Mouse (Mus musculus) kidney, adult 2 months (tissue): ENCODE data around the gene Armh3. TPM values are rescaled to one million over a fixed set of nuclear protein-coding genes. Genes with fewer than 3 reads are reported as not detected.

ENCODE experiments used
- DNase-seq: peaks from one replicate; pipeline ENCODE4 v3.0.0; 2021
- H3K27ac ChIP-seq: fragments of 200-500 bp; 2 replicates; pipeline ENCODE4 v1.5.1; 2012; ENCODE audit warnings: low read depth, low read length, control low read depth, inconsistent platforms; ENCODE audit not compliant: insufficient read depth
- H3K27me3 ChIP-seq: fragments of 200-500 bp; replicated peaks from 2 replicates; pipeline ENCODE4 v1.6.1; 2012; ENCODE audit warnings: mild to moderate bottlenecking, moderate library complexity, low read length, inconsistent platforms; ENCODE audit not compliant: control insufficient read depth, insufficient read depth
- H3K36me3 ChIP-seq: fragments of 200-500 bp; 2 replicates; pipeline ENCODE4 v1.6.1; 2012; ENCODE audit warnings: mild to moderate bottlenecking, moderate library complexity, low read length, inconsistent platforms; ENCODE audit not compliant: control insufficient read depth, insufficient read depth
- H3K4me1 ChIP-seq: fragments of 200-500 bp; 2 replicates; pipeline ENCODE4 v1.6.1; 2011; ENCODE audit warnings: low read length; ENCODE audit not compliant: control insufficient read depth, insufficient read depth
- H3K4me3 ChIP-seq: fragments of 200-500 bp; 2 replicates; pipeline ENCODE4 v1.5.1; 2011; ENCODE audit warnings: mild to moderate bottlenecking, low read depth, low read length, control low read depth; ENCODE audit not compliant: insufficient read depth
- CTCF ChIP-seq: fragments of 200-500 bp; conservative IDR thresholded peaks from 2 replicates; pipeline ENCODE4 v1.5.1; 2011; ENCODE audit warnings: low read depth, mild to moderate bottlenecking, control low read depth, low read length, moderate library complexity, mixed read lengths; ENCODE audit not compliant: insufficient read depth, insufficient read length
- POLR2A ChIP-seq: fragments of 200-500 bp; IDR thresholded peaks from one replicate; pipeline ENCODE4 v1.6.1; 2011; ENCODE audit warnings: low read depth, low read length, control low read depth
- WGBS: fragments of 180-500 bp; shearing (Covaris S2); methylation state at CpG from one replicate; pipeline ENCODE4 v1.1.7; 2018; 5-methylcytosine and 5-hydroxymethylcytosine counted together
- polyA plus RNA-seq: library from polyadenylated mRNA; depleted of rRNA; stranded (reverse); fragments of >200 nt; gene quantifications from 2 replicates; pipeline ENCODE4 v1.2.3, GENCODE M21; 2012

The Armh3 gene
- polyA plus RNA-seq, 1 experiment: 12.2 TPM

GRCm38 (mm10) chr19:45788337-45788736 is 210.0 kb downstream of the Armh3 start:
- DNase-seq: no peak
- Histone ChIP-seq H3K27ac (no peak overlapping the region), H3K4me3 (no peak overlapping the region), H3K4me1 (peaks cover 5% of the 10 kb centered on the region; the same call in 1 of the 2 replicates), H3K27me3 (no peaks in the 10 kb centered on the region), H3K36me3 (no peaks in the 10 kb centered on the region)
- no peak for TF ChIP-seq POLR2A
- no peak for TF ChIP-seq CTCF
- 84% methylated on average over 4 of the region's 4 CpGs for WGBS

- 68% methylated on average over 3 of the region's 3 CpGs for WGBS
- Histone ChIP-seq H3K4me3 (no peak overlapping the region), H3K36me3 (no peaks in the 10 kb centered on the region), H3K27me3 (no peaks in the 10 kb centered on the region), H3K4me1 (peaks cover 5% of the 10 kb centered on the region; the same call in 1 of the 2 replicates), H3K27ac (no peak overlapping the region)
- TF ChIP-seq POLR2A (no peak), CTCF (no peak)
- DNase-seq: no peak
Measured at GRCm38 (mm10) chr19:45787450-45787849, 210.8 kb downstream of the Armh3 start.

- no peak overlapping the region for H3K4me3 ChIP-seq
- DNase-seq: no peak
- H3K27me3 ChIP-seq: no peaks in the 10 kb centered on the region
- H3K36me3 ChIP-seq: no peaks in the 10 kb centered on the region
- WGBS: 59% methylated on average over 3 of the region's 3 CpGs
- no peak for TF ChIP-seq POLR2A
- H3K4me1 ChIP-seq: peaks cover 15% of the 10 kb centered on the region
- H3K27ac ChIP-seq: no peak overlapping the region
Measured at GRCm38 (mm10) chr19:45785470-45785869, 212.8 kb downstream of the Armh3 start.

GRCm38 (mm10) chr19:45783933-45784576 is 214.2 kb downstream of the Armh3 start:
- peak overlapping the region; percentile 61 for H3K4me3 ChIP-seq
- no peaks in the 10 kb centered on the region for H3K27me3 ChIP-seq
- H3K4me1 ChIP-seq: peaks cover 19% of the 10 kb centered on the region
- TF ChIP-seq POLR2A: no peak
- no peak for TF ChIP-seq CTCF
- WGBS: 28% methylated on average over 17 of the region's 17 CpGs
- no peaks in the 10 kb centered on the region for H3K36me3 ChIP-seq
- peak; percentile 11 for DNase-seq
- peak overlapping the region; percentile 81 for H3K27ac ChIP-seq

GRCm38 (mm10) chr19:45783181-45783932 is 214.9 kb downstream of the Armh3 start, which contains the start of gene Mgea5:
Mgea5 (minus strand) TSS chr19:45783837.
- Histone ChIP-seq H3K4me3 (peak within 1 kb of the TSS; percentile 81), H3K4me1 (peaks cover 19% of the 10 kb centered on the region), H3K27ac (peak within 1 kb of the TSS; percentile 94), H3K27me3 (no peaks in the 10 kb centered on the region), H3K36me3 (peaks cover under 1% of the 10 kb centered on the region)
- WGBS: under 1% methylated on average over 66 of the region's 71 CpGs
- DNase-seq: peak; percentile 99
- TF ChIP-seq POLR2A (peak; percentile 80), CTCF (no peak)

GRCm38 (mm10) chr19:45782315-45783001 is 215.8 kb downstream of the Armh3 start:
- Histone ChIP-seq H3K4me3 (peak overlapping the region; percentile 81), H3K36me3 (peaks cover 2% of the 10 kb centered on the region), H3K4me1 (peaks cover 19% of the 10 kb centered on the region), H3K27ac (peak overlapping the region; percentile 94), H3K27me3 (no peaks in the 10 kb centered on the region)
- under 1% methylated on average over 36 of the region's 36 CpGs for WGBS
- no peak for TF ChIP-seq POLR2A
- TF ChIP-seq CTCF: no peak
- DNase-seq: peak; percentile 86

GRCm38 (mm10) chr19:45781676-45782075 is 216.6 kb downstream of the Armh3 start:
- H3K27me3 ChIP-seq: no peaks in the 10 kb centered on the region
- no peak for DNase-seq

More at GRCm38 (mm10) chr19:45781676-45782075, 216.6 kb downstream of the Armh3 start:
- Histone ChIP-seq H3K4me1 (peaks cover 19% of the 10 kb centered on the region), H3K36me3 (peaks cover 5% of the 10 kb centered on the region), H3K27ac (no peak overlapping the region), H3K4me3 (peak overlapping the region; percentile 19; the same call in 1 of the 2 replicates)
- TF ChIP-seq CTCF: no peak
- WGBS: 33% methylated on average over 8 of the region's 8 CpGs
